Mouse (Mus musculus) retina, postnatal 7 days (tissue): Measurements from ENCODE around the gene Crcp.

Experiments used
- DNase-seq: peaks from one replicate; pipeline ENCODE4 v3.0.0-alpha.2; 2012; ENCODE audit warnings: low read depth, low spot score

Gene Crcp

DNA sequence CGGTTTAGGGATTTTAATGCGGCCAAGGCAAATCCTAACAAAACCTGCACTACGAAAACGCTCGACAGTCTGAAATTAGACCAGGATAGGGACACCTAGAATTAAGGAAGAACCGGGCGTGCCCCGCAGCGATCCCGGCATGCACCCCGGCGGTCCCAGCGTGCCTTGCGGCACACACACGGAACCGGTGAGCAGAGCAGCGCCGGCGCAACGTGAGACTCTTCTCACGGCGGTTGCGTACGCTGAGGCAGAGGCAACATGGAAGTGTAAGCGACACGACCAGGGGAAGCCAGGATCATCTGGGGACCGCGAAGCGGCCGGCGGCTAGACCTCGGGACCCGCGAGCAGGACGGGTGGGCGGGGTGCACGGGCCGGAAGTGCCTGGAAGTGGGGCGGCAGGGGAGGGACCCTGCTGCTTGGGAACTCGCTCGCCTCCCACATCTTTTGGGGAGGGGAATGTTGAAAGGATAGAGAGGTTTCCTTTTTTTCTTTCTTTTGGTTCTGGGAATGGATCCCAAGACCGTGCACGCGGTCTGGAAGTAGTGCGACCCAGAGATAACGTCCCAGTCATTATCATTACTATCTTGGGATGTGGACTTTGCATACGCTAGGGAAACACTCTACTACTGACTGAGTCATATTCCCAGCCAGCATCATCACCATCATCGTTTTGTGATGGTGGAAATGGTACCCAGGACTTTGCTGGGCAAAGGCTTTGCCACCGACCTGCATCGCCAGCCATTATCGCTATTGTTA, at the start of gene Crcp, which contains the start of gene Asl:
Gene Crcp (plus strand): TSS at position 149 of the 756 bp plus-strand sequence.
Gene Asl (minus strand): TSS at position 106 of the 756 bp plus-strand sequence.
- peak; percentile 52 for DNase-seq

DNA sequence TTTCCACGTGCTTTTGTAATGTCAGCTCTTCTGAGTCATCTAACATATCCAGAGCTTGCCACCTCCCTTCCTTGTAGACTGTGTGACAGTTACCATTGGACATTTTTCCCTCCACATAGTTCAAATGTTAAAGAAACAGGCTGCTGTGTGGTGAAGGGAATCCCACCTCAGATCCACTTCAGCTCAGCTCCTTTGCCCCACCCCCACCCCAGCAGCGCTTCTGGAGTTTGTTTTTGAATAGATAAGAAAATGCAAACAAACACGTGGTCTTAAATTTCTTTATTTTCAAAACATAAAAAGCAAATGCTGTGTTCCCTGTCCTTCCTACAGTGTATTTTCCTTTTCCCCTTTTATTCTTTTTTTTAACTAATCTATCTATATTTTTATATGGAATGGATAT, 48.9 kb upstream of the Crcp start:
- DNase-seq, result no peak

DNA sequence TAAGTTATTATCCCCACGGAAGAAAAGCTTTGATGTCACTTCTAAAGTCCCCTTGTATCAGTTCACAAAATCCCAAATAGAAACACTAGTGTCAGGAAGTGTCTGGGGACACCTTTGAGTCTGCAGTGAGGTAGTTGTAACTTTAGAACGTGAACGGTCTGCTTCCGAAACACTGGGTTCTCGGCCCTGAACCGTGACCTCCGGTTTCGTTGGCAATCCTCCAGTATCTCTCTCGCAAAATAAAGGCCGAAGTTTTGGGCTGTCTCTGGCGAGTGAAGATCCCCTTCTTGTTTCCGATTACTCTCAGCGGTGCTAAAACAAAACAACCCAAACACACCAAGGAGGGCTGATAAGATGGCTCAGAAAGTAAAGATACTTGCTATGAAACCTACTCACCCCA, 39.7 kb upstream of the Crcp start:
- DNase-seq, result no peak

- no peak for DNase-seq
These were observed 37.2 kb upstream of the Crcp start for GRCm38 (mm10) chr5:129991898-129992297.

DNA sequence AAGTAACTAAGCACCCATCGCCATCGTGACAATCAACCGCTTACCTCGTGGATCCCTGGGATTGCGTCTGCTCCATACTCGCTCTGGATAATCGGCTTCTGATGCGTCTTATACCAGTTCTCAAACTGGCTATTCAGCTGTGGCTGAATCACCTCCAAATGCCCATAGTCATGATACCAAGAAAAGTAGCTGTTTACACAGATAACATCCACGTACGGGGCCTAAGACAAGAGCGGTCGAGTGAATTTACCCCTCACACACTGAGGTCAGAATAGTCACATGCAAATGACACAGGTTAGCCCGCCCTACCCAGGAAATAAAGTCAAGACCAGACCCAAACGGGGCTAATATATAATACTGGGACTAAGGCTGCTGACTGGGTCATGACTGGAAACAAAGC, 35.7 kb upstream of the Crcp start:
- no peak for DNase-seq

GRCm38 (mm10) chr5:129994989-129995388, 34.1 kb upstream of the Crcp start:
- no peak for DNase-seq

- DNase-seq, result no peak
These were observed 31.4 kb upstream of the Crcp start for GRCm38 (mm10) chr5:129997700-129998099.

DNA sequence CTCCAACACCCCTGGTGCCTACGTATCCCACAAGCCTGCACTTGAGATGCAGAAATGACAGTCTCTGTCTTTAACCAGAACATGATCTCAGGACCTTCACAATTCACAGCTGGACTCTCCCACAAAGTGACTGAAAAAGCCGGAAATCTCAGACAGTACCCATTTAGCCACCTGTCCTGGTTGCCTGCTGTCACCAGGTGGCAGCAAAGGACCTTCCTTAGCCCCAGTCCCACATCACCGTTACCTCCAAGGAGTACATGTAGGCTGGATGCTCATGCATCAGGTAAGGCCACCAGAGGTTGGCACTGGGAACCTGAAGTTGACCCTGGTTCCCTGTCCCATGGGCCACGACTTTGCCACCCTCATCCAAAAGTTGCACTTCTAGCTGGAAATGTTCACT, 30.0 kb upstream of the Crcp start:
- DNase-seq, result peak; percentile 60

- no peak for DNase-seq
These were observed 28.4 kb upstream of the Crcp start for GRCm38 (mm10) chr5:130000735-130001134.

GRCm38 (mm10) chr5:130001356-130001987, 27.6 kb upstream of the Crcp start:
- DNase-seq, result no peak

- peak; percentile 54 for DNase-seq
These were observed 26.6 kb upstream of the Crcp start, which contains the start of gene Gusb for GRCm38 (mm10) chr5:130002301-130003146. Gusb (minus strand) TSS chr5:130003049.

GRCm38 (mm10) chr5:130003229-130003628, 25.9 kb upstream of the Crcp start:
- no peak for DNase-seq

DNA sequence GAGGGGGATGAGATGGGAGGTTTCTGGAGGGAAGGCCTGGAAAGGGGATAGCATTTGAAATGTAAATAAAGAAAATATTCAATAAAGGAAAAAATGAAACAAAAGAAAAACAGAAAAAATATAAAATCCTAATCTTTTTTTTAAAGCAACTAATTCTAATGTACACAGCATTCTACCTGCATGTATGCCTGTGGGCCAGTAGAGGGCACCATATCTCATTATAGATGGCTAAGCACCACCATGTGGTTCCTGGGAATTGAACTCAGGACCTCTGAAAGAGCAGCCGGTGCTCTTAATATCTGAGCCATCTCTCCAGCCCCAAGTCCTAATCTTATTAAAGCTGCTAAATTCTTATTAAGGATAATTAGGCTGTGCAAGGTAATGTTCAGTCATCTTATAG, 21.7 kb upstream of the Crcp start:
- DNase-seq, result no peak

- DNase-seq, result no peak
These were observed 21.0 kb upstream of the Crcp start for GRCm38 (mm10) chr5:130008034-130008590.

GRCm38 (mm10) chr5:130009784-130010183, 19.3 kb upstream of the Crcp start:
- DNase-seq, result no peak

DNA sequence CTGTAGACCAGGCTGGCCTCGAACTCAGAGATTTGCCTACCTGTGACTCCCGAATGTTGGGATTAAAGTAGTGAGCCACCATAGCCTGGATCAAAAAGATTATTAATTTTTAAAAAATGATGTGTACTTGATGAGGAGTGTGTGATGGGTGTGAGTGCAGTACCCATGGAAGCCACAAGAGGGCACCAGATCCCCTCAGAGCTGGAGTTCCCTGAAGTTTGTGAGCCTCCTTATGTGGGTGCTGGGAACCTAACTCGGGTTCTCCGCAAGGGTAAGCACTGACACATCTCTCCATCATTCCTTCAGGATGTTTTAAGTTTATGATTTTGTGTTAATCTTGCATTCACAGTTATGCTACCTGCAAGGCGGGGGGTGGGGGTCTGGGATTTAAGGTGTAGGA, 18.1 kb upstream of the Crcp start:
- DNase-seq, result no peak

GRCm38 (mm10) chr5:130015104-130015503, 14.0 kb upstream of the Crcp start:
- DNase-seq, result no peak

DNA sequence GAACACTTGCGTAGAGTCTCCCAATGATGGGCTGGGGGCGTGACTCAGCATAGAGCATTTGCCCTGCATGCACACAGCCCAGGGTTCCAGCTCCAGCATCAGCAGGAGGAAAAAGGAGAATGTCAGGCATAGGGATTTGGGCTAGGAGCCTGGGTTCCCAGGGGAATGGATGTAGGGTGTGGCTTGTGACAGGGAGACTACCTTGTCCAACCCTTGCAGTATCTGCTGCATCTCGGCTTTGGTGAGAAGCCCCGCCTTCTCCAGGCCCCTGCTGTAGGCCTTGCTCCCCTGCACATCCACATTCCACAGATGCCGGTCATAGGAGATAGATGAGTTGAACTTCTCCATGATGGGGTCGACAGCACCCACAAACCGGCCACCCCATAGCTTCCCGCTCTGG, 9.6 kb upstream of the Crcp start:
- DNase-seq, result no peak

DNA sequence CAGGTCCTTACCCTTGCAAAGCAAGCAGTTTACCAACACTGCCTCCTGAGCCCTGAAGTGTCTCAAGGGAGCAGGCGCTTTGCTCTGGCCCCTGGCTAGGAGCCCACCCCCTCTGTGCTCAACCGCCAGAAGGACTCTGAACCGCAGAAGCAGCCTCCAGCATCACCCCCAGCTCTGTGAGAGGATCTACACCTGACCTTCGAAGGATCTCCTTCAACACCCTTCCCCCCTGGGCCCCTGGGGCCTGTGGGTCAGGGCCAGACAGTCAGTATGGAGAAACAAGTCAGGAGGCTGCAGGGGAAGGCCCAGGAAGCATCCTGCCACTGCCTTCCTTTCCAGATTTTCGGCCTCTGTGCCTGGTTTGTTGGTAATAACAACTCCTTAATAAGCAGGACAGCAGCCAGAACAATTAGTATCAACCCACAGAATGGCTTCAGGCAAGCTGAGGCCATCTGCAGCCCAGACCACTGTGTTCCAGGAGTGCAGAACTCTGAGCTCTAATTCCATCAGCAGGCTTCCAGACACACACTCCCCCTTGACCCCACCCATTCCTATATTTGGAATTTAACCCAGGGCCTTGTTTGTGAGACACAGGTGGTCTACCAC, 7.6 kb upstream of the Crcp start:
- no peak for DNase-seq

- DNase-seq, result no peak
These were observed 6.7 kb upstream of the Crcp start for GRCm38 (mm10) chr5:130022366-130022765.

- DNase-seq, result no peak
These were observed 5.9 kb upstream of the Crcp start for GRCm38 (mm10) chr5:130023067-130023766.
